Mouse (Mus musculus) spleen, adult 2 months (tissue): Measurements from ENCODE around the gene Clec10a.

Experiments
- CTCF ChIP-seq: fragments of 200-500 bp; IDR thresholded peaks from 2 replicates; pipeline ENCODE4 v1.5.1; 2011; ENCODE audit warnings: mild to moderate bottlenecking, inconsistent platforms; ENCODE audit not compliant: insufficient read depth, insufficient read length, insufficient replicate concordance; ENCODE audit errors: extremely low read depth
- POLR2A ChIP-seq: fragments of 200-500 bp; IDR thresholded peaks from 2 replicates; pipeline ENCODE4 v1.6.1; 2011; ENCODE audit warnings: low read depth, low read length, inconsistent platforms

DNA sequence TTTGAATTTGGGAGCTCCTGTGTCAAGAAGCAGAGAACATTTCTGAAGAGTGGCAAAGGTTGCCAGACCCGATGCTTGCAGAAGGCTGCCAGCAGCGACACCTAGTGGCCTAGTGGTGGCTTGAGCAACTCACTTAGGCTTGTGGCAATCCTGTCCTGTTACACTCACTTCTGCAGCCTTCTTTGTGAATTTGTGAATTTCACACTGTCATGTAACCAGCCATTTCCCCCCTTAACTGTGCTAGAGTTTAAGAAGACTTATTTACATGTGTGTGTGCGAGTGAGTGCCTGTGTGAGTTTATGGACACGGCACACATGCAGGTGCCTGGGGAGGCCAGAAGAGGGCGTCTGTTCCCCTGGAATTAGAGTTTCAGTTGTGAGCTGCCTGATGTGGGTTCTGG, 45.7 kb downstream of the Clec10a start:
- TF ChIP-seq CTCF (peak; percentile 92), POLR2A (no peak)
